Mouse (Mus musculus): ENCODE measurements at regions not wholly inside any gene's neighbourhood (a gene's known extent, or its start where the extent isn't known, plus 50 kb on each side); places are given as distances from the start of the nearest gene placed in this dataset.

GRCm38 (mm10) chr14:80471470-80471869, 487.6 kb downstream of the Olfm4 start:
- no peak for DNase-seq (ENCODE audit: extremely low read depth, insufficient read length, low spot score)

- no peak for DNase-seq (ENCODE audit: extremely low read depth, insufficient read length, low spot score)
Measured at GRCm38 (mm10) chr14:80479918-80480317, 496.0 kb downstream of the Olfm4 start.

GRCm38 (mm10) chr14:80482771-80483170, 498.9 kb downstream of the Olfm4 start:
- DNase-seq (ENCODE audit: extremely low read depth, insufficient read length, low spot score): no peak

GRCm38 (mm10) chr14:80484256-80484655, 500.4 kb downstream of the Olfm4 start:
- DNase-seq (ENCODE audit: extremely low read depth, insufficient read length, low spot score): no peak

- DNase-seq (ENCODE audit: extremely low read depth, insufficient read length, low spot score): no peak
Measured at GRCm38 (mm10) chr14:80485149-80485548, 501.3 kb downstream of the Olfm4 start.

GRCm38 (mm10) chr14:80486605-80487004, 502.7 kb downstream of the Olfm4 start:
- DNase-seq (ENCODE audit: extremely low read depth, insufficient read length, low spot score): no peak

- no peak for DNase-seq (ENCODE audit: extremely low read depth, insufficient read length, low spot score)
Measured at GRCm38 (mm10) chr14:80492043-80492900, 508.4 kb downstream of the Olfm4 start.

GRCm38 (mm10) chr14:80492901-80493279, 509.0 kb downstream of the Olfm4 start:
- DNase-seq (ENCODE audit: extremely low read depth, insufficient read length, low spot score): no peak

GRCm38 (mm10) chr14:80504351-80504750, 520.5 kb downstream of the Olfm4 start:
- DNase-seq (ENCODE audit: extremely low read depth, insufficient read length, low spot score): no peak

- DNase-seq (ENCODE audit: extremely low read depth, insufficient read length, low spot score): no peak
Measured at GRCm38 (mm10) chr14:80516626-80517025, 532.7 kb downstream of the Olfm4 start.

- DNase-seq (ENCODE audit: extremely low read depth, insufficient read length, low spot score): no peak
Measured at GRCm38 (mm10) chr14:80521216-80521615, 537.3 kb downstream of the Olfm4 start.

- DNase-seq (ENCODE audit: extremely low read depth, insufficient read length, low spot score): no peak
Measured at GRCm38 (mm10) chr14:80521631-80522030, 537.8 kb downstream of the Olfm4 start.

GRCm38 (mm10) chr14:80522536-80522935, 538.7 kb downstream of the Olfm4 start:
- no peak for DNase-seq (ENCODE audit: extremely low read depth, insufficient read length, low spot score)

- DNase-seq (ENCODE audit: extremely low read depth, insufficient read length, low spot score): no peak
Measured at GRCm38 (mm10) chr14:80528419-80529028, 544.6 kb downstream of the Olfm4 start.

- no peak for DNase-seq (ENCODE audit: extremely low read depth, insufficient read length, low spot score)
Measured at GRCm38 (mm10) chr14:80536044-80536745, 552.3 kb downstream of the Olfm4 start.

- DNase-seq (ENCODE audit: extremely low read depth, insufficient read length, low spot score): no peak
Measured at GRCm38 (mm10) chr14:80559950-80560349, 576.1 kb downstream of the Olfm4 start.

Data from 3134 (cell line).